Mouse (Mus musculus) megakaryocyte, embryonic 14.5 days (primary cell): ENCODE measurements around the gene Atrn.

ENCODE experiments used
- FLI1 ChIP-seq: IDR thresholded peaks from 2 replicates; pipeline ENCODE4 v1.6.1; 2012; ENCODE audit warnings: low read length, inconsistent platforms, mixed read lengths
- GATA1 ChIP-seq: IDR thresholded peaks from 3 replicates; pipeline ENCODE4 v1.6.1; 2012; ENCODE audit warnings: mixed read lengths, low read length, inconsistent platforms, borderline replicate concordance

- TF ChIP-seq GATA1 = no peak
- TF ChIP-seq FLI1 = no peak
Observed at GRCm38 (mm10) chr2:130905751-130906583, at the start of gene Atrn, which contains the start of gene 4930402H24Rik.
